Mouse (Mus musculus): ENCODE data around the gene Irf6. TPM values are rescaled to one million over a fixed set of nuclear protein-coding genes. Genes with fewer than 3 reads are reported as not detected.

Gene Irf6
- polyA plus RNA-seq, 1 experiment, result not detected

- Histone ChIP-seq H3K4me1 (ENCODE audit: control insufficient read depth) (no peaks in the 10 kb centered on the region), H3K4me3 (replicated peaks) (no peak overlapping the region), H3K36me3 (ENCODE audit: control insufficient read depth) (no peaks in the 10 kb centered on the region), H3K27me3 (ENCODE audit: control insufficient read depth) (no peaks in the 10 kb centered on the region), H3K9me3 (ENCODE audit: control insufficient read depth, low read length) (no peaks in the 10 kb centered on the region)
- TF ChIP-seq GATA1 (IDR thresholded peaks at IDR 0.05; ENCODE audit: low read length) (no peak), TAL1 (IDR thresholded peaks at IDR 0.05; ENCODE audit: low read length) (no peak)
Observed at GRCm38 (mm10) chr1:193189771-193190170, 36.9 kb downstream of the Irf6 start.

- TF ChIP-seq GATA1 (IDR thresholded peaks at IDR 0.05; ENCODE audit: low read length), result no peak
- TF ChIP-seq TAL1 (IDR thresholded peaks at IDR 0.05; ENCODE audit: low read length), result no peak
- no peaks in the 10 kb centered on the region for H3K4me1 ChIP-seq (ENCODE audit: control insufficient read depth)
- no peaks in the 10 kb centered on the region for H3K9me3 ChIP-seq (ENCODE audit: control insufficient read depth, low read length)
- H3K27me3 ChIP-seq (ENCODE audit: control insufficient read depth), result no peaks in the 10 kb centered on the region
- H3K36me3 ChIP-seq (ENCODE audit: control insufficient read depth), result no peaks in the 10 kb centered on the region
- H3K4me3 ChIP-seq (replicated peaks), result no peak overlapping the region
Observed at GRCm38 (mm10) chr1:193191675-193192283, 38.9 kb downstream of the Irf6 start.

GRCm38 (mm10) chr1:193194416-193195140 lies 41.7 kb downstream of the Irf6 start:
- Histone ChIP-seq H3K36me3 (ENCODE audit: control insufficient read depth) (no peaks in the 10 kb centered on the region), H3K9me3 (ENCODE audit: control insufficient read depth, low read length) (no peaks in the 10 kb centered on the region)

GRCm38 (mm10) chr1:193195169-193195810 lies 42.4 kb downstream of the Irf6 start:
- H3K4me1 ChIP-seq (ENCODE audit: control insufficient read depth), result peaks cover 8% of the 10 kb centered on the region

More at GRCm38 (mm10) chr1:193194416-193195140, 41.7 kb downstream of the Irf6 start:
- peaks cover 8% of the 10 kb centered on the region for H3K4me1 ChIP-seq (ENCODE audit: control insufficient read depth)
- no peak overlapping the region for H3K4me3 ChIP-seq (replicated peaks)
- no peaks in the 10 kb centered on the region for H3K27me3 ChIP-seq (ENCODE audit: control insufficient read depth)
- TF ChIP-seq TAL1 (IDR thresholded peaks at IDR 0.05; ENCODE audit: low read length), result no peak
- no peak for TF ChIP-seq GATA1 (IDR thresholded peaks at IDR 0.05; ENCODE audit: low read length)

GRCm38 (mm10) chr1:193197494-193198205 lies 44.7 kb downstream of the Irf6 start:
- H3K4me1 ChIP-seq (ENCODE audit: control insufficient read depth), result peaks cover 8% of the 10 kb centered on the region

More at GRCm38 (mm10) chr1:193195169-193195810, 42.4 kb downstream of the Irf6 start:
- Histone ChIP-seq H3K4me3 (replicated peaks) (no peak overlapping the region), H3K9me3 (ENCODE audit: control insufficient read depth, low read length) (no peaks in the 10 kb centered on the region), H3K36me3 (ENCODE audit: control insufficient read depth) (no peaks in the 10 kb centered on the region), H3K27me3 (ENCODE audit: control insufficient read depth) (no peaks in the 10 kb centered on the region)
- no peak for TF ChIP-seq GATA1 (IDR thresholded peaks at IDR 0.05; ENCODE audit: low read length)

GRCm38 (mm10) chr1:193198312-193198711 lies 45.4 kb downstream of the Irf6 start:
- H3K36me3 ChIP-seq (ENCODE audit: control insufficient read depth), result no peaks in the 10 kb centered on the region
- H3K4me1 ChIP-seq (ENCODE audit: control insufficient read depth), result peaks cover 8% of the 10 kb centered on the region
- no peaks in the 10 kb centered on the region for H3K27me3 ChIP-seq (ENCODE audit: control insufficient read depth)
- no peak overlapping the region for H3K4me3 ChIP-seq (replicated peaks)
- H3K9me3 ChIP-seq (ENCODE audit: control insufficient read depth, low read length), result no peaks in the 10 kb centered on the region
- TF ChIP-seq GATA1 (IDR thresholded peaks at IDR 0.05; ENCODE audit: low read length), result no peak

More at GRCm38 (mm10) chr1:193197494-193198205, 44.7 kb downstream of the Irf6 start:
- no peaks in the 10 kb centered on the region for H3K9me3 ChIP-seq (ENCODE audit: control insufficient read depth, low read length)
- no peaks in the 10 kb centered on the region for H3K27me3 ChIP-seq (ENCODE audit: control insufficient read depth)
- no peak overlapping the region for H3K4me3 ChIP-seq (replicated peaks)
- no peaks in the 10 kb centered on the region for H3K36me3 ChIP-seq (ENCODE audit: control insufficient read depth)
- TF ChIP-seq TAL1 (IDR thresholded peaks at IDR 0.05; ENCODE audit: low read length), result no peak
- no peak for TF ChIP-seq GATA1 (IDR thresholded peaks at IDR 0.05; ENCODE audit: low read length)

GRCm38 (mm10) chr1:193200640-193201382 lies 47.9 kb downstream of the Irf6 start:
- peaks cover 8% of the 10 kb centered on the region for H3K4me1 ChIP-seq (ENCODE audit: control insufficient read depth)
- no peaks in the 10 kb centered on the region for H3K27me3 ChIP-seq (ENCODE audit: control insufficient read depth)
- no peak overlapping the region for H3K4me3 ChIP-seq (replicated peaks)
- no peaks in the 10 kb centered on the region for H3K9me3 ChIP-seq (ENCODE audit: control insufficient read depth, low read length)
- no peaks in the 10 kb centered on the region for H3K36me3 ChIP-seq (ENCODE audit: control insufficient read depth)
- no peak for TF ChIP-seq GATA1 (IDR thresholded peaks at IDR 0.05; ENCODE audit: low read length)
- TF ChIP-seq TAL1 (IDR thresholded peaks at IDR 0.05; ENCODE audit: low read length), result no peak

- peaks cover 8% of the 10 kb centered on the region for H3K4me1 ChIP-seq (ENCODE audit: control insufficient read depth)
- H3K27me3 ChIP-seq (ENCODE audit: control insufficient read depth), result no peaks in the 10 kb centered on the region
- H3K36me3 ChIP-seq (ENCODE audit: control insufficient read depth), result no peaks in the 10 kb centered on the region
- no peak for TF ChIP-seq GATA1 (IDR thresholded peaks at IDR 0.05; ENCODE audit: low read length)
- TF ChIP-seq TAL1 (IDR thresholded peaks at IDR 0.05; ENCODE audit: low read length), result no peak
- no peaks in the 10 kb centered on the region for H3K9me3 ChIP-seq (ENCODE audit: control insufficient read depth, low read length)
- H3K4me3 ChIP-seq (replicated peaks), result no peak within 1 kb of the TSS
Observed at GRCm38 (mm10) chr1:193201383-193201778, 48.5 kb downstream of the Irf6 start, which contains the start of gene Traf3ip3. Gene Traf3ip3, minus strand, starts transcription at chr1:193201703.
